Mouse (Mus musculus): ENCODE data around the gene Htr1d.

The Htr1d gene

GRCm38 (mm10) chr4:136462086-136462838, 38.9 kb downstream of the Htr1d start, which contains the start of gene 6030445D17Rik:
TSS of gene 6030445D17Rik (plus strand) at chr4:136462250.
- DNase-seq (ENCODE audit: low read depth, low spot score): peak; percentile 24
- H3K36me3 ChIP-seq (ENCODE audit: control insufficient read depth, insufficient read depth, low read length, poor library complexity, severe bottlenecking): no peaks in the 10 kb centered on the region

GRCm38 (mm10) chr4:136462839-136463178, 39.5 kb downstream of the Htr1d start:
- DNase-seq (ENCODE audit: low read depth, low spot score): no peak
- H3K27me3 ChIP-seq (ENCODE audit: control insufficient read depth, insufficient read depth, low read length, poor library complexity, severe bottlenecking): no peaks in the 10 kb centered on the region
- no peaks in the 10 kb centered on the region for H3K36me3 ChIP-seq (ENCODE audit: control insufficient read depth, insufficient read depth, low read length, poor library complexity, severe bottlenecking)

More at GRCm38 (mm10) chr4:136462086-136462838, 38.9 kb downstream of the Htr1d start, which contains the start of gene 6030445D17Rik:
- no peaks in the 10 kb centered on the region for H3K27me3 ChIP-seq (ENCODE audit: control insufficient read depth, insufficient read depth, low read length, poor library complexity, severe bottlenecking)

GRCm38 (mm10) chr4:136463436-136463835, 40.1 kb downstream of the Htr1d start:
- no peaks in the 10 kb centered on the region for H3K36me3 ChIP-seq (ENCODE audit: control insufficient read depth, insufficient read depth, low read length, poor library complexity, severe bottlenecking)
- no peaks in the 10 kb centered on the region for H3K27me3 ChIP-seq (ENCODE audit: control insufficient read depth, insufficient read depth, low read length, poor library complexity, severe bottlenecking)
- DNase-seq (ENCODE audit: low read depth, low spot score): no peak

- Histone ChIP-seq H3K27me3 (ENCODE audit: control insufficient read depth, insufficient read depth, low read length, poor library complexity, severe bottlenecking) (peaks cover 2% of the 10 kb centered on the region; the same call in 1 of the 2 replicates), H3K36me3 (ENCODE audit: control insufficient read depth, insufficient read depth, low read length, poor library complexity, severe bottlenecking) (no peaks in the 10 kb centered on the region)
- no peak for DNase-seq (ENCODE audit: low read depth, low spot score)
These were observed 42.9 kb downstream of the Htr1d start for GRCm38 (mm10) chr4:136466226-136466625.

- H3K36me3 ChIP-seq (ENCODE audit: control insufficient read depth, insufficient read depth, low read length, poor library complexity, severe bottlenecking): no peaks in the 10 kb centered on the region
- DNase-seq (ENCODE audit: low read depth, low spot score): peak; percentile 48
These were observed 45.4 kb downstream of the Htr1d start for GRCm38 (mm10) chr4:136468553-136469327.

GRCm38 (mm10) chr4:136469371-136469903, 46.1 kb downstream of the Htr1d start, which contains the start of gene Luzp1:
TSS of gene Luzp1 (plus strand) at chr4:136469761.
- peak; percentile 89 for DNase-seq (ENCODE audit: low read depth, low spot score)
- Histone ChIP-seq H3K36me3 (ENCODE audit: control insufficient read depth, insufficient read depth, low read length, poor library complexity, severe bottlenecking) (no peaks in the 10 kb centered on the region), H3K27me3 (ENCODE audit: control insufficient read depth, insufficient read depth, low read length, poor library complexity, severe bottlenecking) (peaks cover 2% of the 10 kb centered on the region; the same call in 1 of the 2 replicates)

More at GRCm38 (mm10) chr4:136468553-136469327, 45.4 kb downstream of the Htr1d start:
- peaks cover 2% of the 10 kb centered on the region; the same call in 1 of the 2 replicates for H3K27me3 ChIP-seq (ENCODE audit: control insufficient read depth, insufficient read depth, low read length, poor library complexity, severe bottlenecking)

GRCm38 (mm10) chr4:136469941-136470346, 46.6 kb downstream of the Htr1d start:
- peak; percentile 40 for DNase-seq (ENCODE audit: low read depth, low spot score)
- Histone ChIP-seq H3K27me3 (ENCODE audit: control insufficient read depth, insufficient read depth, low read length, poor library complexity, severe bottlenecking) (peaks cover 2% of the 10 kb centered on the region; the same call in 1 of the 2 replicates), H3K36me3 (ENCODE audit: control insufficient read depth, insufficient read depth, low read length, poor library complexity, severe bottlenecking) (no peaks in the 10 kb centered on the region)

- Histone ChIP-seq H3K36me3 (ENCODE audit: control insufficient read depth, insufficient read depth, low read length, poor library complexity, severe bottlenecking) (no peaks in the 10 kb centered on the region), H3K27me3 (ENCODE audit: control insufficient read depth, insufficient read depth, low read length, poor library complexity, severe bottlenecking) (peaks cover 2% of the 10 kb centered on the region; the same call in 1 of the 2 replicates)
- DNase-seq (ENCODE audit: low read depth, low spot score): peak; percentile 35
These were observed 47.2 kb downstream of the Htr1d start for GRCm38 (mm10) chr4:136470347-136471071.

- no peak for DNase-seq (ENCODE audit: low read depth, low spot score)
- no peaks in the 10 kb centered on the region for H3K36me3 ChIP-seq (ENCODE audit: control insufficient read depth, insufficient read depth, low read length, poor library complexity, severe bottlenecking)
- no peaks in the 10 kb centered on the region for H3K27me3 ChIP-seq (ENCODE audit: control insufficient read depth, insufficient read depth, low read length, poor library complexity, severe bottlenecking)
These were observed 53.4 kb downstream of the Htr1d start for GRCm38 (mm10) chr4:136476692-136477091.

GRCm38 (mm10) chr4:136486549-136486948, 63.2 kb downstream of the Htr1d start:
- no peak for DNase-seq (ENCODE audit: low read depth, low spot score)
- H3K36me3 ChIP-seq (ENCODE audit: control insufficient read depth, insufficient read depth, low read length, poor library complexity, severe bottlenecking): no peaks in the 10 kb centered on the region
- no peaks in the 10 kb centered on the region for H3K27me3 ChIP-seq (ENCODE audit: control insufficient read depth, insufficient read depth, low read length, poor library complexity, severe bottlenecking)

All from splenic B cell, adult 2 months (primary cell).